Mouse (Mus musculus): Measurements from ENCODE around the gene Usp7. TPM values are rescaled to one million over a fixed set of nuclear protein-coding genes. Genes with fewer than 3 reads are reported as not detected.
A peak's percentile ranks its signal among the peaks of the same experiment; 100 is the strongest.

Usp7 gene
- total RNA-seq, 2 experiments from 2014 or later, result 160 to 165 TPM

GRCm38 (mm10) chr16:8728111-8728748 is 63.9 kb downstream of the Usp7 start:
- DNase-seq (ENCODE audit: low spot score in 2 of 2), result no peak

GRCm38 (mm10) chr16:8725807-8726206 is 66.3 kb downstream of the Usp7 start:
- no peak for DNase-seq (ENCODE audit: low spot score in 2 of 2)

GRCm38 (mm10) chr16:8724031-8724430 is 68.1 kb downstream of the Usp7 start:
- DNase-seq (ENCODE audit: low spot score in 2 of 2), result no peak

GRCm38 (mm10) chr16:8720447-8720846 is 71.7 kb downstream of the Usp7 start:
- DNase-seq (ENCODE audit: low spot score in 2 of 2), result no peak

GRCm38 (mm10) chr16:8717744-8718143 is 74.4 kb downstream of the Usp7 start:
- DNase-seq (ENCODE audit: low spot score in 2 of 2), result no peak

- DNase-seq (ENCODE audit: low spot score in 2 of 2), result no peak
These were observed 75.8 kb downstream of the Usp7 start for GRCm38 (mm10) chr16:8716300-8716699.

- no peak for DNase-seq (ENCODE audit: low spot score in 2 of 2)
These were observed 76.5 kb downstream of the Usp7 start for GRCm38 (mm10) chr16:8715513-8716080.

GRCm38 (mm10) chr16:8714851-8715250 is 77.3 kb downstream of the Usp7 start:
- DNase-seq (ENCODE audit: low spot score in 2 of 2), result no peak

GRCm38 (mm10) chr16:8711998-8712397 is 80.1 kb downstream of the Usp7 start:
- DNase-seq (ENCODE audit: low spot score in 2 of 2), result no peak

- no peak for DNase-seq (ENCODE audit: low spot score in 2 of 2)
These were observed 91.5 kb downstream of the Usp7 start for GRCm38 (mm10) chr16:8700586-8700985.

- no peak for DNase-seq (ENCODE audit: low spot score in 2 of 2)
These were observed 92.6 kb downstream of the Usp7 start for GRCm38 (mm10) chr16:8699556-8699955.

- DNase-seq (ENCODE audit: low spot score in 2 of 2), result no peak
These were observed 100.9 kb downstream of the Usp7 start for GRCm38 (mm10) chr16:8691206-8691605.

- DNase-seq (ENCODE audit: low spot score in 2 of 2), result peak in 1 of 2 experiments; percentile 35
These were observed 102.0 kb downstream of the Usp7 start for GRCm38 (mm10) chr16:8689979-8690656.

GRCm38 (mm10) chr16:8687559-8688112 is 104.5 kb downstream of the Usp7 start:
- no peak for DNase-seq (ENCODE audit: low spot score in 2 of 2)

- no peak for DNase-seq (ENCODE audit: low spot score in 2 of 2)
These were observed 105.1 kb downstream of the Usp7 start for GRCm38 (mm10) chr16:8686871-8687535.

- peak; percentile 80 to 88 for DNase-seq (ENCODE audit: low spot score in 2 of 2)
These were observed 105.8 kb downstream of the Usp7 start for GRCm38 (mm10) chr16:8686121-8686870.

GRCm38 (mm10) chr16:8685087-8685486 is 107.0 kb downstream of the Usp7 start:
- DNase-seq (ENCODE audit: low spot score in 2 of 2), result no peak

- DNase-seq (ENCODE audit: low spot score in 2 of 2), result no peak
These were observed 111.6 kb downstream of the Usp7 start, which contains the start of gene Gm5767 for GRCm38 (mm10) chr16:8680470-8680869. Gene Gm5767 (plus strand): TSS chr16:8680770.

GRCm38 (mm10) chr16:8679780-8680179 is 112.3 kb downstream of the Usp7 start:
- no peak for DNase-seq (ENCODE audit: low spot score in 2 of 2)

GRCm38 (mm10) chr16:8678676-8679075 is 113.4 kb downstream of the Usp7 start:
- no peak for DNase-seq (ENCODE audit: low spot score in 2 of 2)

GRCm38 (mm10) chr16:8678035-8678434 is 114.1 kb downstream of the Usp7 start:
- no peak for DNase-seq (ENCODE audit: low spot score in 2 of 2)
